Mouse (Mus musculus): ENCODE data around the gene Fbxo7.

Gene Fbxo7

DNA sequence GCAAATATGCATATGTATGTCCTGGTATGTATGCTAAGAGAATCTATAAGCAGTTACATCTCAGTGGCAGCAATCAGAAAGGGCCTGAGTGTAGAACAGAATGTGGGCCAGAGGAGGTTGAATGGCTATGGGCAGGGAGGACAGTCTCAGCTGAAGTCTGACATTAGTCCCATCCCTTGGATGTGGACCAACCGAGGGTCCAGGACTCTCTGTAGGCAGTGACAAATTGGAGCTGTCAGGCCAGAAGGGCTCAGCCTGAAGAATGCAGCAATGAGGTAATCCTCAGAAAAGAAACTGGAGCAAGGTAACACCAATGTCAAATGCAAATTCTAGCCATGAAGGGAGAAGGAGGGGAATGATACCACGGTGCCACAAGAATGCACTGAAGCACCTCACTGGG, 55.5 kb downstream of the Fbxo7 start:
- no peak for DNase-seq (ENCODE audit: low read depth, low spot score)

DNA sequence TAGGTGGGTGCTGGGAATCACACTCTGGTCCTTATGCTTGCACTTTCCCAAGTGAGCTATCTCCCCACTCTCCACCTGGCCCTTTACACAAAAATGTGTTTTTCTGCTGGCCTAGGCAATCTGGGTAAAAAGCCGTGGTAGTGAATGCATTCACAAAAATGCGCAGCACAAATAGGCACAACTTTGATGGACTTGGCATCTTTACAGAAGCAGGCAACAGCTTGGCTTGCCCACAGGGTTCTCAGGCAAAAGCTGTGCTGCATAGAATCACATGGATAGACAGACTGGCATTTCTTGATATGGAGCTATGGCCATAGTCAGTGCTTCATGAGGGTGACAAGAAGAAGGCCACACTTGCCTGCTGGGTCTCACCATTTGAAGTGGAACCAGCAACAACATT, 57.0 kb downstream of the Fbxo7 start:
- DNase-seq (ENCODE audit: low read depth, low spot score) = no peak

GRCm38 (mm10) chr10:86079921-86080320, 58.1 kb downstream of the Fbxo7 start:
- DNase-seq (ENCODE audit: low read depth, low spot score) = no peak

DNA sequence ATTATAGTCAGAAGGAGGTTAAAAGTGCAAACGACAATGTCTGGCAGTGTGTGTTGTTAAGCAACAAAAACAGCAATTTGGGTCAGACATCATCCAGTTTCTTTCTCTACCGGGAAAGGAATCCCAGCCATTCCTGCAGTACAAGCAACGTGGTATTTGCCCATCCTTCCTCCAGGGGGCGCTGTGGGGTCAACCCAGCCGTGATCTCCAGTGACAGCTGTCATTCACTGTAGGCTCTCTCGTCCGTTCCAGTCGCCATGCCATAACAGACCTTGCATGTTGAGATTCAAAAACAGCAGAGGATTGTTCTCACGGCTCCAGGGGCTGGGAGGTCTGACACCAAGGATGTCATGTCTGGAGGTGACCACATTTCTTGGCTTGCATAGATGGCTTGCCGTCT, 70.1 kb downstream of the Fbxo7 start:
- DNase-seq (ENCODE audit: low read depth, low spot score) = no peak

DNA sequence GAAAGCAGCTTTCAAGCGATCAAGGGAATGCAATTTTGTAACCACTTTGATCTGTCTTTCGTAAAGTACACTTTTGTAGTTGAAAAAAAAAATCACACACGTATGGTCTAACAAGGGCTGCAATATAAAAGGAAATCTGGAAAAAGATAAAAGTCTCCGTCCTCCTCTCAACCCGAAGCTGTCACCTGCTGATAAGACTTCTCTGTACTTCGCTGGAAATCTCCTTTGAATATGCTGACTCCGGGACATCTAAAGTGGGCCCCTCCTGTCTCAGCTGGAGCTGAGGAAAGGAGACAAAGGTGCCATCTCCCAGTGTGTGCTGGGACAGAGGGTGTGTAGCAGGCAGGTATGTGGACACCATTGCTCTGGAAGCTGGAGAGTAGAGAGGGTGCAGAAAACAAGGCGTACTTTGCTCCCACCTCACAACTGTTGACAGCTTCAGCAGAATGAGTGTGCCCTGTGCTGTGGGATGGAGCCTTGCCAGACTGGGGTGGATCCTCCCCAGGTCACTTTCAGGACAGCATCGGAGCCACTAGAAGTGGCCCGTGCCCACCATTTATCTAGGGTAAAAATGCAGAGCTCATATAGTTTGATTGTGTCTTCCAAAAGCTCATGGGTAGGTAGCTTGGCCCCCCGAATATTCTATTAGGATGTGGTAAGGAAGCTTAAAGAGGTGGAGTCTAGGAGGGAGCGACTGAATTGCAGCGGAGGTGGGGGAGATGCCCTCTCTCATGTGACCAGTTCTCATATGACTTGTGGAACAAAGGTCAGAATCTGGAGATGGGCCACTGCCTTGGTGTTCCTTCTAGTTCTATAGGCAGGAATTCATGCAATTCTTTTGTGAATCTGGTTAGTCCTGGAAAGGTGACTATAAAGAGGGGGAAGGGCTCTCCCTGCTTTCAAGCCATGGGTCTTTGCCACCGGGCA, 71.6 kb downstream of the Fbxo7 start:
- DNase-seq (ENCODE audit: low read depth, low spot score) = no peak

DNA sequence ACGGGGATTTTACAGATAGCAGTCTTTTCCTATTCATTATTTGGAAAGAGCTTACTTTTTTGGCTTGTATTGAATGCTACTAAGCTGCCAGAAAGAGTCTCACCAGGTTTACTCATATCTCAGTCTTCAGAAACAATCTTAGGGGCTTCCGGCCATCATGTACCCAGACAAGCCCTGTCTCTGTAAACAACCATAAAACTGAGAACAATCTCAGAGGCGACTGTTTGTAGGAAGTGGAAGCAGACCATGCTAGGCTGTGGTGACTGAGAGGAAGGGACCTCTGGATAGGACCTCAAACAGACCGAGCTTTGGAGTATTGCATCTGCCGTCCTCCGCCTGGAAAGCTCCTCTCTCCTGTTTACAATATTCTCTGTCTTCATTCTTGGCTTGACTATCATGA, 76.6 kb downstream of the Fbxo7 start:
- DNase-seq (ENCODE audit: low read depth, low spot score) = no peak

GRCm38 (mm10) chr10:86100281-86100851, 78.6 kb downstream of the Fbxo7 start:
- no peak for DNase-seq (ENCODE audit: low read depth, low spot score)

Measured in CD4-positive helper T cell, adult 2 months (primary cell).